Mouse (Mus musculus): Measurements from ENCODE around the gene Pdgfb. TPM values are rescaled to one million over a fixed set of nuclear protein-coding genes. Genes with fewer than 3 reads are reported as not detected.

Pdgfb gene
- total and polyA plus RNA-seq, 3 experiments: 0.23 to 0.72 TPM; not detected in 1

DNA sequence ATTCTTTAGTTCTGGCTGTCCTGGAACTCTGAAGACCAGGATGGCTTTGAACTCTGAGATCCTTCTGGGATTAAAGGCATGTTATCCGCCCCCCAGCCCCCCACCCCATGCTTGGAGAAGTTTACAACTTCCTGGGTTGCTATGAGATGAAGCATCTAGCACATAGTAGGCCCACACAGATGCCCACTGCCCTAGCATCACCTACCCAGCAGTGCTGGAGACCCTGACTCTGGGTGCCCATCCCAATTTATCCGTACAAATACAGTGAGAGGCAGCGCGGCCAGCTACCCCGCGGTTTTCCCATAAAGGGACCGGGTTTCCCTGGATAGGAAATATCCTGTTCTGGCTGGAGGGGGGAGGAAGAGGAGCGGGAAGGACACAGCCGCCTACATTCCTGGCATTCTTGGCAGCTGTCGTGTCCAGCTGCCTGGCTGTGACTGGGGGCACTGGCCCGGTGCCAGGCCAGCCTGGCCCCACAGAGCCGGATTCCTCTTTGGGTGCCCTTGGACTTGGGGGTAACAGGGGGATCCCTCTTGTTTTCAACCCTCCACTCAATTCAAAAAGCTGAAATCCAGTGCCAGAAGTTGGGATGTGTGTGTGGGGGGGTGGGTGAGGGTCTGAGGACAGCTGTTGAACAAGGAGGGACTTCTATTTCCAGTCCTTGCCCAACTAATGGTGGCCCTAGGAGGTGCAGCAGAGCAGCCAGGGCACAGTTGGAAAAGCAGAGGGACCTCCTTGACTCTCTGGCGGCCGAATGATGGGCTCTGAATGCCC, 62.9 kb downstream of the Pdgfb start:
- no peak for DNase-seq (ENCODE audit: low read depth, low spot score)
- Histone ChIP-seq H3K36me3 (ENCODE audit: control insufficient read depth in 1 of 2, insufficient read depth in 2 of 2, low read length in 2 of 2) (no peaks in the 10 kb centered on the region), H3K4me3 (ENCODE audit: control insufficient read depth in 1 of 2, insufficient read depth in 1 of 2, low read depth in 2 of 2, low read length in 2 of 2) (no peak overlapping the region), H3K79me2 (ENCODE audit: control insufficient read depth, insufficient read depth, low read length, poor library complexity) (no peaks in the 10 kb centered on the region), H3K27ac (ENCODE audit: control insufficient read depth, low read depth, low read length) (no peak overlapping the region), H3K27me3 (ENCODE audit: control insufficient read depth in 1 of 2, insufficient read depth in 2 of 2, low read length in 2 of 2) (no peaks in the 10 kb centered on the region), H3K9ac (ENCODE audit: control insufficient read depth, low read depth, low read length, poor library complexity, severe bottlenecking) (no peak overlapping the region), H3K9me3 (replicated peaks; ENCODE audit: insufficient read depth, low read length) (no peaks in the 10 kb centered on the region), H3K4me1 (ENCODE audit: control insufficient read depth in 1 of 2, insufficient read depth in 2 of 2, low read length in 2 of 2) (no peaks in the 10 kb centered on the region)
- TF ChIP-seq MAX (IDR thresholded peaks at IDR 0.05; ENCODE audit: low read length): no peak
- no peak for TF ChIP-seq MYB (IDR thresholded peaks at IDR 0.05; ENCODE audit: low read depth, low read length)
- TF ChIP-seq NELFE (IDR thresholded peaks at IDR 0.05; ENCODE audit: low read depth, low read length): no peak
- peak; percentile 53; the same call in 1 of the 2 replicates for TF ChIP-seq ZKSCAN1 (IDR thresholded peaks at IDR 0.05; ENCODE audit: low read depth, low read length)
- TF ChIP-seq HCFC1 (IDR thresholded peaks at IDR 0.05; ENCODE audit: low read depth, low read length): no peak

DNA sequence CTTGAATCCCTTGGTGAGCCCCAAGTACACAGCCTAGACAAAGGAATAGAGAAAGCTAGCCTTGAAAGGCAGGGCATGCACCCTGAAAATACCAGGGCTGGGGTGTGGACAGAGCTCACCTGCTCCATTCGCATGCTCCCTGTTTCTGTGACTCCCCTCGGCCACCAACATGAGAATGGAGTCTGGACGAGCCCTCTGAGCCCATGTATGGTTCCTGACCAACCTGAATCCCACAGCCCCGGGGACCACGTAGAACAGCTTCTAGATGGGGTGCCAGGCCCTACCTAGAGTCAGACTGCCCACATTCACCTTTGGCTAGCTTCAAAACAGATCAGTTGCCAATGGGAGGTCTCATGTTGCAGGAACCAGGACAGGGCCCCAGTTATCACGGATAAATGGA, 63.6 kb downstream of the Pdgfb start:
- Histone ChIP-seq H3K4me3 (ENCODE audit: control insufficient read depth in 1 of 2, insufficient read depth in 1 of 2, low read depth in 2 of 2, low read length in 2 of 2) (no peak overlapping the region), H3K27ac (ENCODE audit: control insufficient read depth, low read depth, low read length) (no peak overlapping the region), H3K9me3 (replicated peaks; ENCODE audit: insufficient read depth, low read length) (no peaks in the 10 kb centered on the region), H3K36me3 (ENCODE audit: control insufficient read depth in 1 of 2, insufficient read depth in 2 of 2, low read length in 2 of 2) (no peaks in the 10 kb centered on the region), H3K27me3 (ENCODE audit: control insufficient read depth in 1 of 2, insufficient read depth in 2 of 2, low read length in 2 of 2) (no peaks in the 10 kb centered on the region), H3K9ac (ENCODE audit: control insufficient read depth, low read depth, low read length, poor library complexity, severe bottlenecking) (no peak overlapping the region), H3K4me1 (ENCODE audit: control insufficient read depth in 1 of 2, insufficient read depth in 2 of 2, low read length in 2 of 2) (no peaks in the 10 kb centered on the region), H3K79me2 (ENCODE audit: control insufficient read depth, insufficient read depth, low read length, poor library complexity) (no peaks in the 10 kb centered on the region)
- DNase-seq (ENCODE audit: low read depth, low spot score): no peak
- TF ChIP-seq ZNF384 (IDR thresholded peaks at IDR 0.05; ENCODE audit: low read depth, low read length): no peak
- TF ChIP-seq TAL1 (IDR thresholded peaks at IDR 0.05; ENCODE audit: low read length): no peak
- TF ChIP-seq CHD2 (IDR thresholded peaks at IDR 0.05; ENCODE audit: low read length): no peak
- TF ChIP-seq NELFE (IDR thresholded peaks at IDR 0.05; ENCODE audit: low read depth, low read length): no peak
- no peak for TF ChIP-seq MXI1 (IDR thresholded peaks at IDR 0.05; ENCODE audit: low read depth, low read length)
- no peak for TF ChIP-seq NRF1 (IDR thresholded peaks at IDR 0.05; ENCODE audit: insufficient read depth, low read depth, low read length, poor library complexity, severe bottlenecking)
- no peak for TF ChIP-seq USF1 (IDR thresholded peaks at IDR 0.05; ENCODE audit: low read depth, low read length)
- no peak for TF ChIP-seq EP300 (IDR thresholded peaks at IDR 0.05; ENCODE audit: low read depth in 1 of 2, low read length in 2 of 2)
- TF ChIP-seq UBTF (IDR thresholded peaks at IDR 0.05; ENCODE audit: borderline replicate concordance, insufficient read depth, low read depth, low read length): no peak
- TF ChIP-seq GATA1 (IDR thresholded peaks at IDR 0.05; ENCODE audit: low read depth, low read length): no peak
- no peak for TF ChIP-seq JUND (IDR thresholded peaks at IDR 0.05; ENCODE audit: low read depth, low read length)
- TF ChIP-seq GABPA (IDR thresholded peaks at IDR 0.05; ENCODE audit: low read depth, low read length): no peak
- no peak for TF ChIP-seq MAX (IDR thresholded peaks at IDR 0.05; ENCODE audit: low read length)

Measured in MEL (cell line).